Mouse (Mus musculus): Measurements from ENCODE around the gene Lrig1.
"Not testable (repeated sequence)": the region's sequence is repeated elsewhere in the genome, so short reads cannot be mapped to it uniquely, and the experiment has no call there.

Lrig1 gene

GRCm38 (mm10) chr6:94575526-94576166, 124.3 kb downstream of the Lrig1 start:
- peak; percentile 86 for ATAC-seq (ENCODE audit: low TSS enrichment)

- no peak for ATAC-seq (ENCODE audit: low TSS enrichment)
Observed at GRCm38 (mm10) chr6:94568040-94568439, 131.9 kb downstream of the Lrig1 start.

GRCm38 (mm10) chr6:94565766-94566165, 134.2 kb downstream of the Lrig1 start:
- ATAC-seq (ENCODE audit: low TSS enrichment), result no peak

- ATAC-seq (ENCODE audit: low TSS enrichment), result no peak
Observed at GRCm38 (mm10) chr6:94563203-94563940, 136.6 kb downstream of the Lrig1 start.

GRCm38 (mm10) chr6:94561346-94561745, 138.6 kb downstream of the Lrig1 start:
- no peak for ATAC-seq (ENCODE audit: low TSS enrichment)

- no peak for ATAC-seq (ENCODE audit: low TSS enrichment)
Observed at GRCm38 (mm10) chr6:94560896-94561295, 139.1 kb downstream of the Lrig1 start.

- not testable (repeated sequence) for ATAC-seq (ENCODE audit: low TSS enrichment)
Observed at GRCm38 (mm10) chr6:94558603-94559002, 141.4 kb downstream of the Lrig1 start.

Measured in frontal cortex, adult (tissue).